Mouse (Mus musculus) hindbrain, embryonic 15.5 days (tissue): ENCODE data around the gene Creb3l4. TPM values are rescaled to one million over a fixed set of nuclear protein-coding genes. Genes with fewer than 3 reads are reported as not detected.

Experiments
- ATAC-seq: fragments of 200-750 bp; cut with Nextera tagmentation; 2 replicates; pipeline ENCODE4 v1.8.0; 2017; ENCODE audit warnings: low read depth, moderate number of reproducible peaks, moderate TSS enrichment; ENCODE audit not compliant: low FRiP score
- H3K27ac ChIP-seq: fragments of 300-500 bp; sonication (generic); replicated peaks from 2 replicates; pipeline ENCODE4 v1.5.1; 2015; ENCODE audit warnings: mild to moderate bottlenecking, inconsistent platforms
- H3K27me3 ChIP-seq: fragments of 300-500 bp; sonication (generic); 2 replicates; pipeline ENCODE4 v1.6.1; 2015; ENCODE audit warnings: control low read depth, inconsistent platforms
- H3K36me3 ChIP-seq: fragments of 300-500 bp; sonication (generic); 2 replicates; pipeline ENCODE4 v1.6.1; 2015; ENCODE audit warnings: control low read depth, inconsistent platforms
- H3K4me1 ChIP-seq: fragments of 300-500 bp; sonication (generic); replicated peaks from 2 replicates; pipeline ENCODE4 v1.6.1; 2015; ENCODE audit warnings: control low read depth, inconsistent platforms
- H3K4me2 ChIP-seq: fragments of 300-500 bp; sonication (generic); 2 replicates; pipeline ENCODE4 v1.6.1; 2015; ENCODE audit warnings: moderate library complexity, mild to moderate bottlenecking, inconsistent platforms
- H3K4me3 ChIP-seq: fragments of 300-500 bp; sonication (generic); 2 replicates; pipeline ENCODE4 v1.5.1; 2015; ENCODE audit warnings: mild to moderate bottlenecking, inconsistent platforms
- H3K9ac ChIP-seq: fragments of 300-500 bp; sonication (generic); 2 replicates; pipeline ENCODE4 v1.6.1; 2015; ENCODE audit warnings: inconsistent platforms
- H3K9me3 ChIP-seq: fragments of 300-500 bp; sonication (generic); 2 replicates; pipeline ENCODE4 v1.6.1; 2016; ENCODE audit warnings: control low read depth, inconsistent platforms
- WGBS: fragments of 180-500 bp; shearing (Covaris S2); methylation state at CpG from one replicate; pipeline ENCODE4 v1.1.7; 2015; 5-methylcytosine and 5-hydroxymethylcytosine counted together
- polyA plus RNA-seq: library from polyadenylated mRNA; unstranded; fragments of >200 nt; fragmentation: Nextera tagmentation; extraction: Ambion mirVana; gene quantifications from 2 replicates; pipeline ENCODE4 v1.2.1, GENCODE M21; 2015

Gene Creb3l4
- polyA plus RNA-seq, 1 experiment from 2014 or later = 3.1 TPM

DNA sequence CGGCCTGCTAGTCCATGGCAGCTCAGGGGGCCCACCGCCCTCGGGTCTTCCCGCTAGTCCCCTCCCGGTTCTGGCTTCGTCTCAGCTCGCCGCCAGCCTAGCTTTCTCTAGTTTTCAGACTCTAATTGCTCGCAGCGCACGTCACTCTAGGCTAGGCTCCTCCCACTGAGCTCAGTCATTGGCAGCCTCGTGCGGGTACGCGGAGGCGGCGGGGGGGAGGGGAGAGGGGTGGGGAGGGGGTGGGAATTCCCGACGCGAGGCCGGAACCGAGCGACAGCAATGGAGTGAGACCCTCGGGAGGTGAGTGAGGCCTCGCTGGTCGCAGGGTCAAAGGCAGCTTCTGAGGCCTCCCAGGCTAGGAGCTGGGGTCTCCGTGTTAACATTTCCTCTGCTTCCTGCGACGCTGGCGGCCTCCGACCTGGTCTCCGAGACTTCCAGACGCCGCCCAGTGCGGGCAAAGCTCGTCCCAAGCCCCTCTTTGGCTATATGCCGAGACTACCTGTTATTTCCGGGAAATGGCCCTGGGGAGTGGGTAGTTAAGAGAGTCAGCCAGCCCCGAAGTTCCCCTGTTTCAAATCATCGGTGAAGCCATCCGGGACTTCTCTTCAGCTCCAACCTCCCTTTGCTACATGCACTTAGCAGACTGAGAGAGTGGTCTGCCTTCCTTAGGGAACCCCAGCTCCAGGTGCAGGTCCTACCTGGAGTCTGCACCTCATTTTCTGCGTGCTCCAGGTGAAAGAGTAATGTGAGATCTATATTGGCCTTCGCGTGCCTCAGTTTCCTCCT is 4.8 kb upstream of the Creb3l4 start, which contains the start of gene Slc39a1:
Gene Slc39a1 (plus strand): TSS at position 213 of the 786 bp plus-strand sequence.
- peak within 1 kb of the TSS; percentile 81 for H3K4me3 ChIP-seq
- WGBS = 0% methylated on average over 43 of the region's 44 CpGs
- peaks cover 25% of the 10 kb centered on the region for H3K4me1 ChIP-seq
- H3K27ac ChIP-seq = peak within 1 kb of the TSS; percentile 84
- peak; percentile 95 for ATAC-seq
- peak within 1 kb of the TSS; percentile 82 for H3K9ac ChIP-seq
- peaks cover 12% of the 10 kb centered on the region for H3K36me3 ChIP-seq
- H3K4me2 ChIP-seq = peak within 1 kb of the TSS; percentile 72
- no peaks in the 10 kb centered on the region for H3K27me3 ChIP-seq
- H3K9me3 ChIP-seq = no peaks in the 10 kb centered on the region

DNA sequence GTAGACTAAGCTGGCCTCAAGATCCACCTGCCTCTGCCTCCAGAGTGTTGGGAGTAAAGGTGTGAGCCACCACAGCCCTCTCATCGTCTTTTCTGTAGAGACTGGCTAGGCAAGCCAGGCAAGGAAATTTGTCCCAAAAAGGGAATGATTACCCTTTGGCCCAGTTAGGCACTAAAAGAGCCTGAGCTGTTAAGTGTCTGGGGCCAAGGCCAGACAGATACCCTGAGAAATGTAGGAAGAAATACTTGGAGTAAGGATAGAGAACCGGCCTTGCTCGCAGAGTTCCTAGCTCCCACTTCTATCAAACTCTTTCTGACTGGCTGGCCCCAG is 4.3 kb upstream of the Creb3l4 start:
- Histone ChIP-seq H3K4me1 (peaks cover 28% of the 10 kb centered on the region), H3K4me2 (peak overlapping the region; percentile 72), H3K27ac (peak overlapping the region; percentile 84), H3K9me3 (no peaks in the 10 kb centered on the region), H3K36me3 (peaks cover 12% of the 10 kb centered on the region), H3K27me3 (no peaks in the 10 kb centered on the region), H3K9ac (peak overlapping the region; percentile 82), H3K4me3 (peak overlapping the region; percentile 81)
- peak; percentile 4; the same call in 1 of the 2 replicates for ATAC-seq
- 1% methylated on average over 3 of the region's 3 CpGs for WGBS

GRCm38 (mm10) chr3:90245406-90245805 is 2.1 kb upstream of the Creb3l4 start:
- H3K36me3 ChIP-seq = no peaks in the 10 kb centered on the region
- WGBS = 68% methylated on average over 2 of the region's 2 CpGs
- no peak overlapping the region for H3K4me3 ChIP-seq
- H3K4me2 ChIP-seq = no peak overlapping the region
- no peaks in the 10 kb centered on the region for H3K9me3 ChIP-seq
- ATAC-seq = no peak
- H3K27me3 ChIP-seq = no peaks in the 10 kb centered on the region
- no peak overlapping the region for H3K9ac ChIP-seq
- no peak overlapping the region for H3K27ac ChIP-seq
- H3K4me1 ChIP-seq = peaks cover 28% of the 10 kb centered on the region

DNA sequence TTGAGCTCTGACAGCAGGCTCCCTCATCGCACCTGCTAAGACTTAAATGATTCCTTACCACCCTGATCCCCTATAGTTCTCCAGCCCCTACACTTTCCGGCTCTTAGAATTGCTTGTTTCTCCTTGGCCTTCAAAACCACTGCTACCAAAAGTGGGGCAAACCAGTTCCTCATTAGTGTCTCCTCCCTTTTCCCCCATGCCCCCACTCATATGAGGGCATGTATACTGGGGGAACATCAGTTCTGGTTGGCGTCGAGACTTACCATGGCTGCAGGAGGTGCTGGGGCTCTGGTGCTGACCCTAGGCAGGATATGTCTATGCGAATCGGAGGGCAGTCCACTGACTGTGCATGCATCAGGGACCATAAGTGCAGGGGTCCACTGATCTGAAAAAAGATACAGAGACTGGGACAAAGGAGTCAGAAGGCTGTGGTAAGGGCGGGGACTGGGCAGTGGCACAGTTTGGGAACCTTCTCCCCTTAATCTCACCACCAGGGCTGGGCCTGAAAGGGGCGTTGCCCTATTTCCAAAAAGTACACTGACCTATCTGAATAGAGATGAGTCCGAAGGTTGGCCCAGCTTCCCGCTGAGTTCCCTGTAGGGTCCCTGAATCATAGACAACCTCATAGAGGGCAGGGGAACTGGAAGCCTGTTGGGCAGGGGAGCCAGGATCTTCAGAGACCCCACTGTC is 1.5 kb downstream of the Creb3l4 start:
- no peak overlapping the region for H3K4me2 ChIP-seq
- no peaks in the 10 kb centered on the region for H3K27me3 ChIP-seq
- peak; percentile 36; the same call in 1 of the 2 replicates for ATAC-seq
- 88% methylated on average over 10 of the region's 10 CpGs for WGBS
- H3K9ac ChIP-seq = no peak overlapping the region
- H3K27ac ChIP-seq = no peak overlapping the region
- H3K4me1 ChIP-seq = peaks cover 12% of the 10 kb centered on the region
- H3K36me3 ChIP-seq = no peaks in the 10 kb centered on the region
- no peak overlapping the region for H3K4me3 ChIP-seq
- H3K9me3 ChIP-seq = no peaks in the 10 kb centered on the region

GRCm38 (mm10) chr3:90241251-90241650 is 2.1 kb downstream of the Creb3l4 start:
- WGBS = 85% methylated on average over 2 of the region's 2 CpGs
- Histone ChIP-seq H3K27me3 (no peaks in the 10 kb centered on the region), H3K27ac (no peak overlapping the region), H3K4me3 (no peak overlapping the region), H3K4me1 (peaks cover 12% of the 10 kb centered on the region), H3K4me2 (no peak overlapping the region), H3K9me3 (no peaks in the 10 kb centered on the region), H3K36me3 (no peaks in the 10 kb centered on the region), H3K9ac (no peak overlapping the region)
- 0 out of 2 replicates have a peak, but pooled peaks have one; percentile 6 for ATAC-seq

DNA sequence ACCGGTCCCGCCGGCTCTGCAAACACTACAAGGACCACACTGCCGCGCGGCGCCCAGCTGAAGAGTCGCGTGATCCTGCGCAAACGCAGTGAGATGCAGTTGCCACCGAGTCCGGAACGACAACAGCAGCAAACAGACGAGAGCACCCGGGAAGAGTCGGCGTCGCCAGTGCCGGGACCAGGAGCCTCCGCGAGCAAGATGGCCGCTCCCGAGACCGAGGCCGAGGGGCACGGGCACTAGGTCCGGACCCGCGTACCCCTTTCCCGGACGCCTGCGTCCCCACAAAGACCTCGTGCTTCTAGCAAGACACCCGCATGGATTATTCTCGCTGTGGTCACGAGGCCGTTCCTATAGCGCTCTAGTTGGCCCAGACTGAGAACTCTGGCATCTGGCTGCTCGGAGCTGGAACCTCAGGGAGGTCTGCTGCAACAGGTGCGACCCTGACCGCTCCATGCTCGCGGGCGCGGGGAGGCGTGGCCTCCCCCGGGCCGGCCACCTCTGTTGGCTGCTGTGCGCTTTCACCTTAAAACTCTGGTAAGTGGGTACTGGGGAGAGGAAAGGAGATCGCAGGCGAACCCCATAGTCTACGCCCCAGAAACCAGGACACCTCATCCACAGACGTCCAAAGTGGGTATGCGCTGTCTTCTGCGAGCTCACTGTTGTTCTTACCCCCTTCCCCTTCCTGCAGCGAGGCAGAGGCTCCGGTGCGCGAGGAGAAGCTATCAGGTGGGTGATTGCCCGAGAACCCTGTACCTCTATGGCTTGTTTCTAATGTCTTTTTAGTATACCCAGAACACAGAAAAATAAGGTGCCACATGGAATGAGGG is 11.6 kb downstream of the Creb3l4 start, which contains the start of gene Jtb:
Gene Jtb (plus strand): TSS at position 91 of the 827 bp plus-strand sequence.
- H3K4me2 ChIP-seq = peak within 1 kb of the TSS; percentile 80
- peak within 1 kb of the TSS; percentile 69 for H3K9ac ChIP-seq
- H3K36me3 ChIP-seq = peaks cover 16% of the 10 kb centered on the region
- H3K27me3 ChIP-seq = no peaks in the 10 kb centered on the region
- peak; percentile 98 for ATAC-seq
- no peaks in the 10 kb centered on the region for H3K9me3 ChIP-seq
- peak within 1 kb of the TSS; percentile 85 for H3K27ac ChIP-seq
- peak within 1 kb of the TSS; percentile 78 for H3K4me3 ChIP-seq
- WGBS = under 1% methylated on average over 61 of the region's 61 CpGs
- H3K4me1 ChIP-seq = peaks cover 15% of the 10 kb centered on the region

GRCm38 (mm10) chr3:90231075-90231474 is 12.2 kb downstream of the Creb3l4 start:
- Histone ChIP-seq H3K36me3 (peaks cover 16% of the 10 kb centered on the region), H3K4me1 (peaks cover 15% of the 10 kb centered on the region), H3K4me3 (peak overlapping the region; percentile 78), H3K27ac (peak overlapping the region; percentile 71), H3K9ac (peak overlapping the region; percentile 51), H3K9me3 (no peaks in the 10 kb centered on the region), H3K4me2 (peak overlapping the region; percentile 80), H3K27me3 (no peaks in the 10 kb centered on the region)
- WGBS = 18% methylated on average over 8 of the region's 8 CpGs
- no peak for ATAC-seq

- Histone ChIP-seq H3K9me3 (no peaks in the 10 kb centered on the region), H3K27ac (no peak overlapping the region), H3K27me3 (no peaks in the 10 kb centered on the region), H3K36me3 (no peaks in the 10 kb centered on the region), H3K4me2 (no peak overlapping the region), H3K4me3 (no peak overlapping the region), H3K4me1 (peaks cover 16% of the 10 kb centered on the region), H3K9ac (no peak overlapping the region)
- ATAC-seq = no peak
- 82% methylated on average over 10 of the region's 10 CpGs for WGBS
Measured at GRCm38 (mm10) chr3:90224331-90224730, 19.0 kb downstream of the Creb3l4 start.

DNA sequence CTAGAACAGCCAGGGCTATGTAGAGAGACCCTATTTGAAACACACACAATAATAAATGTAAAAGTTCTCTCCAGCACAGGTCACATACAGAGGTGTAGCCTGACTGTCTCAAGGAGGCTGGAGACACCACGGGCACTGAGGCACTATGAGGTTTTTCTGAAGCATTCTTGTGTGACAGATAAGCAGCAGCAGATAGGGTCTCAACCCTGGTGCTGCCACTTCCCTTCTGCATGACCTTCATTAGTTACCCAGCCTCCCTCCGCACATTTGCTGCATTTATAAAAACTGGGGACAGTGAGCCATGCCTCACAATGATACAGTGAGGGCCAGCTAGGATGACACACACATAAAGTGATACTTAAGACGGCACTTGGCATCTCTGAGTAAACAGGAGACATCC is 20.4 kb downstream of the Creb3l4 start:
- no peak for ATAC-seq
- Histone ChIP-seq H3K9me3 (no peaks in the 10 kb centered on the region), H3K9ac (no peak overlapping the region), H3K36me3 (no peaks in the 10 kb centered on the region), H3K27ac (no peak overlapping the region), H3K27me3 (no peaks in the 10 kb centered on the region), H3K4me1 (peaks cover 16% of the 10 kb centered on the region), H3K4me3 (no peak overlapping the region), H3K4me2 (no peak overlapping the region)
- 84% methylated on average over 3 of the region's 3 CpGs for WGBS

DNA sequence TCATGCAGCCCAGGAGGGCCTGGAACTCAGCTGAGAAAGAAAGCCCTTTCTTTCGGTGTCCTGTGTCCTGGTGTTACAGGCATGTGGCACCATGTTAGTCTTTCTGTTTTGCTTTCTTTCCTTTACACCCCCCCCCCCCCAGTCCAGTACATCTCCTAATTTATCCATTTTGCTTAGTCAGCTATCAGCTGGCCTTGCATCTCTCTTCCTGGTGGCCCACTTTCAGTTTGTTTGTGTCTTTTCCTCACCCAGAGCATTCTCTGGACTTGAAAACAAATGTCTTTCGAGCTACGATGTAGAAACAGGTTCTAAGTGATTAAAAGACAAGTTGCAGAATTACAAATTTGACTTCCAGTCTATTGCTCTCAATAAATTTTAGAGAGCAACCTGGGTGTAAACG is 20.9 kb downstream of the Creb3l4 start:
- H3K9me3 ChIP-seq = no peaks in the 10 kb centered on the region
- H3K4me1 ChIP-seq = peaks cover 16% of the 10 kb centered on the region
- no peak for ATAC-seq
- H3K27me3 ChIP-seq = no peaks in the 10 kb centered on the region
- H3K9ac ChIP-seq = no peak overlapping the region
- WGBS = 94% methylated on average over 4 of the region's 4 CpGs
- H3K4me3 ChIP-seq = no peak overlapping the region
- H3K36me3 ChIP-seq = no peaks in the 10 kb centered on the region
- no peak overlapping the region for H3K27ac ChIP-seq
- no peak overlapping the region for H3K4me2 ChIP-seq

DNA sequence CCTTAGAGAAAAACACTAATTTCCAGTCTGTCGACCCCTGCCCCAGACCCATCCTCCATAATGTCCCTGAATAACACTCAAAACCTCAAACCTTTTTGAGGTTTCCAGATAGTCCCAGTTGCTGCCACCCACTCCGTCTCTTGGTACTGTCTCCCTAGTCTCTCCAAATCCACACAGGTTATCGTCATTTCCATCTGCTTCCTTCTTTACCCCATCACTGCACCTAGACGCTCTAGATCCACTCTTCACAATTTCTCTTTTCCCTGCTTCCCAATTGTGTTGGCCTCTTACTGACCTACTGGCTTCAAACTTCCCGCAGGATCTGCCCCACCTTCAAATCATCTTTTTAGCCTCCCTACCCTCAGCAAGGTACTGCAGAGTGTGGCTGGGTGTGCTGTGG is 22.2 kb downstream of the Creb3l4 start:
- ATAC-seq = no peak
- H3K27ac ChIP-seq = no peak overlapping the region
- H3K4me1 ChIP-seq = peaks cover 16% of the 10 kb centered on the region
- H3K9ac ChIP-seq = 0 out of 2 replicates have a peak overlapping the region, but pooled peaks have one; percentile 6
- H3K4me3 ChIP-seq = peak overlapping the region; percentile 37
- peak overlapping the region; percentile 64 for H3K4me2 ChIP-seq
- no peaks in the 10 kb centered on the region for H3K36me3 ChIP-seq
- no peaks in the 10 kb centered on the region for H3K27me3 ChIP-seq
- H3K9me3 ChIP-seq = no peaks in the 10 kb centered on the region
- WGBS = 30% methylated on average over 5 of the region's 5 CpGs
